Mouse (Mus musculus) G1E-ER4 (cell line): ENCODE data around the gene 4930583I09Rik. TPM values are rescaled to one million over a fixed set of nuclear protein-coding genes. Genes with fewer than 3 reads are reported as not detected.

Experiments used
- GATA1 ChIP-seq: IDR thresholded peaks from one replicate; pipeline ENCODE4 v1.8.0; 2012; ENCODE audit warnings: low read length, inconsistent platforms
- polyA plus RNA-seq: library from polyadenylated mRNA; stranded (reverse); fragments of >175 nt; gene quantifications from 2 replicates; pipeline ENCODE4 v1.2.3, GENCODE M21; 2012

4930583I09Rik gene
- polyA plus RNA-seq, 1 experiment: not detected

DNA sequence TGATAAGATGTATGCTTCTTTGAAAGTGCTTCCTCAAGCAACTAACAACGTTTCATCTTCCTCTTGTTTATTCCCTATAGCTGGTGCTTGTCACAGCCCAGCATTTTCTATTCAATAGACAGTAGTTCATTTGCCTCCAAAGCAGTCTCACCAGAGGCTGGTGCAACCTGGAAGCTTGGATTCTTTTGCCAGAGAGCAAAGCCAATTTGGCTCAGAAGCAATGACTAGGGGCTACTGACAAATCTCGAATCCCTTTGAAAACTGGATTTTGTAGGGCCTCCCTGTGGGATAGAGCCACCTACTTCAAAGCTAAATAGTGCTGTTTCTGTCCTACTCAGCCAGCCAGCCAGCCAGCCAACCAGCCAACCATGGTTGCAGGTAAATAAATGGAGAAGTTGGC lies 20.1 kb downstream of the 4930583I09Rik start:
- TF ChIP-seq GATA1: no peak

DNA sequence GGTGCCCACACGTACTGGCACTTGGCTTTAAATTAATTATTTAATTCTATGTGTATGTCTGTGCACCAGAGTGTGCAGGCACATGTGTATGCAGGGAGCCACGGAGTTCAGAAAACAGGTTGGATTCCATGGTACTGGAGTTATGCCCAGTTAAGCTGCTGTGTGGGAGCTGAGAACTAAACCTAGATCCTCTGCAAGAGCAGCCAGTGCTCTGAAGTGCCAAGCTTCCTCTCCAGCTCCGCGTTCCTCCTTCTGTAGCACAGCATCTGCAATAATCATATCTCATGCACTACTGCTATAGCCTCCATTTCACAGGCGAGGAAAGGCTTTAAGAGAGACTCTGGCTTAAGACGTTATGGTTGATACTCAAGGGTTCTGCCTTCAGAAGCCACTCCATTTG lies 22.3 kb downstream of the 4930583I09Rik start:
- TF ChIP-seq GATA1: no peak

DNA sequence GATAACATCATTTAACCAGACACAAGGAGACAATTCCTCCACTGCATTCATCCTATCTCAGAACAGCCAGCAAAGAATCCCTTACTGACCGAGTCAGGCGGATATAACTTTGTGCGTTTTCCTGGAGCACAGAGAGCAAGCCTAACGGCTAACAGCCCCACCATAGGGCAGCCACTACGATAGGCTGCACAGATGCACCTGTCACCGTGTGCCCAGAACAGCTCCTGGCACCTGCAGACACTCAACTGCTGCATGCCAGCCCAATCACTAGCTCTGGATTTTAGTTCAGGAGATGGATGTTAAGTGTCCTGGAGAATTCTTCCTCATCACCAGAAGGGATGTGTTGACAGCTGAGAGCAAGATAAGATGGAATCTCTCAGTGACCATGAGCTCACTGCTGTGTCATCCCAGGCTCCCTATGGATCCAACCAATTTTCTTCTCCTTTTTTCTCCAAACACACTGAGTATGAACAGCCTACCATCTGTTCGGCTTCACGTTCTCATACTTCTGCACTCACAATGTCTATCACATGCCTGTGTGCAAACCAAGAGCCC lies 29.8 kb downstream of the 4930583I09Rik start:
- no peak for TF ChIP-seq GATA1

DNA sequence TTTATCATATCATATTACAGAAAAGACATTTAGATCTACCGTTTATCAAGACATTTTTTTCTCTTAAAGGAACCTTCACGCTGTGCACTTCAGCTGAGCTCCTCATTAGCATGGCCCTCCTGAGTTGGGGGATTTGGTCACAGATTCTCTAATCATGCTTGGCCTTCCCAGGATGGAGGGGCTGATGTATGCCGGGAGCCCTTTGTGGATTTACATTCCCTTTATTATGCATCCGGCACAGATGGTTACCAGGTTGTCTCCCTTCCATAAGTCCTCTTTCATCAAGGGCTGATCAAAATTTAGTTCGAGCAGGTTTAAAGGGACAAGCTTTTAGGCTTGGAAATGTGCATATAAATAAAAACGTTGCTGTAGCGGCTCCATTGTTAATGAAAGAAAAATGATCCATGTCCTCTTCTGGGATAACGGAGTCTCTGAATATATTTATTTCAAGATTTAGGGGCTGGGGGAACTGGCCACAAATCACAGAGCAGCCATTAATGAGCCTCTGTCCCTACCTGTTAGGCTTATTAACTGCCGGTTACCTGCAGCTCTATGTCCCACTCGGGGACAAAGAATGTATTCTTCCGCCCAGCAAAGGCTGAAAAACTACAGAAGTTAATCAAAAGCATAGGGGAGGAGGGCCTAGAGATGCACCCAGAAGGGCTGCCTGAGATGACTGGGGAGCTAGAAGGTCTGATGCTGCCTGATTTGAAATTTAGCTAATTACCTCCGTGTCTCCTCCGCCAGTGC lies 31.3 kb downstream of the 4930583I09Rik start:
- no peak for TF ChIP-seq GATA1

DNA sequence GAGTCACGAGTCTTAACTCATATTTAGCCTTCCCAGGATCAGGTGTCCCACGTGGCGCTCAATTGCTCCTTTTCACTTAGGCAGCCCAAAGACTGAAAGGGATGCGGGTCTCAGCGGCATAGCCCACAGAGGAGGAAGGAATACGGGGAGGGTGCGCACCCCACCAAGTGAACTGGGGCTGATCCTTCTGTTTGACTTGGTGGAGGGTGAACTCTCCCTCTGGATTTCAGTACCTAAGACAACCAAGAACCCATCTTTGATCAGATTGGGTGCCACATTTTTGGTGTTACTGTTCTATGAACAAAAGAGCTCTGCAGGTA lies 33.0 kb downstream of the 4930583I09Rik start:
- no peak for TF ChIP-seq GATA1

DNA sequence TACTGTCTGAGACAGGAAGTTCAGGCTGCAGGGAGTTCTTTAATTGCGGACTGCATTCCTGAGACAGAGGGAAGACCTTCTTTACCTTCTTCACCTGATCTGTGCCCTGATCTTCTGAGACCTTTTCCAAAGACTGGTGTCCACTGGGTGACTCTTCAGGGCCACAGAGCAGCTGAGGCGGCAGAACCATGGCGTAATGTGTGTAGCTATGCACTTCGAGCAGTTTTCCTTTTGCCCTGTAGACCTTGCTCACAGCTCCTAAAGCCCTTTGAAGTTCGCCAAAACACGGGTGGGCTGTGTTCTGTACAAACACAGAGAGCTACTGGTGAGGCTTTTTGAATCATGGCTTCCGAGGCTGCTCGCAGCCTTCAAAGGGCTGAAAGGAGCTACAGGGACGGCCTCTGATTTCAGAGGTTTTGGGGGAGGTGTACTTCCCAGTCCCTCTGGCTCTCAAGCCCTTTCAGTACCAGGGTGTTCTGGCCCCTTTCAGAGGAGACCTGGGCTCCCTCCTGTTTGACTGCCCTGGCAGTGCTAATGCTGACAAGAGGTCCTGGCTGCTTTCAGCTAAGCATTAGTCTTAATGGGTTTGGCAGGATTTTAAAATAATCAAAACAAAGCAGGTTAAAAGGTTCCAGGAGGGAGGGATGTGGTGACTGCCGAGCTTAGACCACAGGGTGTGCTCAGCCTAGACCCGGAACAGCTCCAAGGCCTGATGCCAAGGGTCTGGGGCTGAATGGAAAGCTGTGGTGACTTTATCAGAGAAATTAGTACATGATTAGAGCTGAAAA lies 33.5 kb downstream of the 4930583I09Rik start:
- TF ChIP-seq GATA1: no peak

DNA sequence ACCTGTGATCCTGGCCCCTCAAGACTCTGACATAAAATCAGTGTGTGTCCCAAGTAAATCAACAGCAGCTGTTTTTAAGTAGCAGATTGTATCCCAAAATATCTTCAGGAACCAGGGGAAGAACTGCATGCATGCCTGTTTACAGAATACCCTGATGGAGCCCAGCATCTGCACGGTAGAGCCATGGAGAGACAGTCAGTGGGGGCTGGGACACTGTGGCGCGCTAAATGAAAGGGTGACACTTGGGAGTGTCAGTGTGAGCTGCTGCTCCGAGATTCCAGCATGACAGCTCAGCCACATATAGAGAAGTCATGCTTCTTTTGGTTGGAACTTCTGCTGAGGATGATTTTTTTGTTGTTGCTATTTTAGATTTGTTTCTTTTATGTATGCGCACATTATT lies 43.2 kb downstream of the 4930583I09Rik start:
- no peak for TF ChIP-seq GATA1

DNA sequence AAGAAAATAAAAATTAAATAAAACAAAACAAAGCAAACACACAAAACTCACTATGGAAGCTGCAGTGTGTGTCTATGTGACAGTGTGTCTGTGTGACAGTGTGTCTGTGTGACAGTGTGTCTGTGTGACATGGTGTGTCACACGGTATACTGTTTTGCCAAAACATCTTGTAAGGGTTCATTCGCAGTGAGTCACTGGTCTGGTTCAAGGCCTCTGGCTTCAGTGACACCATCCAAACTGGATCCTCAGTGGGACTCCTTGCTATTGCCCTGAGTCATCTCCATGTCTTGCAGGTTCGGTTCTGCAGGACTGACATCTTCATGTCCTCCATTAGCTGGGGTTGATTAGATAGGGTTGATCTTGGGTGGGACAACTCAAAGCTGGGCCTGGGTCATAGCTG lies 43.8 kb downstream of the 4930583I09Rik start:
- TF ChIP-seq GATA1: no peak

DNA sequence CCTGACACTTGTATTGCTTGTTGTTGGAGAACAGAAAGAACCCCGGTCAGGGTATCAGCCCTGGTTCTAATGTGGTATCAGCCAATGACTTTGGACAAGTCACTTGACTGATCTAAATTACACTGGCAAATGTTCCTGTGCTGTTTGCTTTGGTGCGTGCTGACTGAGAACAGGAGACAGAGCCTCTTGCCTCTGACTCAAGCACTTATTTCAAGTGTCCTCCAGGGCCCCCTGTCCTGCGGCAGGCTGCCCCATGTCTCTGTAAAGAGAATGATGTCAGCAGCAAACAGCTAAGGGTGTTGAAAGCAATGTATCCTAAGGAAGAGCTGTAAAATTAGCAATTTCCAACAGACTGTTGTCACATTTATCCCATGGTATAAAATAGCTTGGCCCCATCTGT lies 46.7 kb downstream of the 4930583I09Rik start:
- TF ChIP-seq GATA1: no peak

DNA sequence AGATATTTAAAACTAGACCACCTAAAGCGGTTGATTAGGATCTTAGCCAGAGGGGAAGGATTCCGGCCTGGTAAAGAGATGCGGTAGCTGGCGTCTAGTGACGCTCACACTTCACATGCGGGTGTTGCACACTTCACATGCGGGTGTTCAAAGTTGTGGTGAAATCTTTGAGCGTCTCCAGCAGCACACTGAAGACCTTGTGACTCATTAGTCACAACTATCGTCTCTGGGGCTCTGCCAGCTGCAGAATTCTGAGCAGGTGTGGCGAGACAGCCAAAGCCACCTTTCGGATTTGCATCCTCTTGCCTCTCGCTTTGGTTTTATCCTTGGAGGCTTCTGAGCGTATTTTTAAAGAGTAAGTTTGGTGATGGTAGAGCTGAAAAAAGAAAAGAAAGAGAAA lies 47.6 kb downstream of the 4930583I09Rik start:
- no peak for TF ChIP-seq GATA1

DNA sequence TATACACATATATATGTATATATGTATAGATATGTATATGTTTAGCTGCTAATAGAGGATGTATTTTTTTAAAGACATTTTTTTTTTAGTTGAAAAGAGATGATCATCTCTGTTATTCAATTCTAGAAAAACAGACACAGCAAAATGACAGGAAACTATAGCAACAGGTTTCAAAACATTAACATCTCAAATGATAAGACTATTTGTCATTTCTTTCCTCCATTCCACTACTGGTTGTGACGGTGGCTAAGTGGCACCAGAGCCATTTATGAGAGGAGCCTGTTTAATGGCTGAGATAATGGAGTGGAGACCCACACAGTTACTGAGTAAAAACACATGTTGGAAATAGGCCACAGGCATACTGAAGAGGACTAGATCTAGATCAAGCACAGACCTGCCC lies 49.9 kb downstream of the 4930583I09Rik start:
- TF ChIP-seq GATA1: no peak

Other genes starting within 250 kb of the 4930583I09Rik start
- gene Man2a1, start 235.3 kb downstream of the 4930583I09Rik start, polyA plus RNA-seq: not detected in 2 replicates